Mouse (Mus musculus): ENCODE measurements around the gene Tmem204.

GRCm38 (mm10) chr17:25045281-25045680 lies 38.1 kb downstream of the Tmem204 start:
- TF ChIP-seq CTCF (IDR thresholded peaks at IDR 0.05; ENCODE audit: low read depth, low read length) (no peak), POLR2A (IDR thresholded peaks at IDR 0.05; ENCODE audit: borderline replicate concordance, low read depth, low read length) (no peak)
